Mouse (Mus musculus) thymus, postnatal 36 days (tissue): ENCODE results near the gene Nme7.
A peak's percentile ranks its signal among the peaks of the same experiment; 100 is the strongest.

ENCODE experiments used
- DNase-seq, 2 experiments: peaks; one replicate each; pipeline ENCODE4 v3.0.0; 2022; ENCODE audit warnings: mixed read lengths in 2 of 2

The Nme7 gene

DNA sequence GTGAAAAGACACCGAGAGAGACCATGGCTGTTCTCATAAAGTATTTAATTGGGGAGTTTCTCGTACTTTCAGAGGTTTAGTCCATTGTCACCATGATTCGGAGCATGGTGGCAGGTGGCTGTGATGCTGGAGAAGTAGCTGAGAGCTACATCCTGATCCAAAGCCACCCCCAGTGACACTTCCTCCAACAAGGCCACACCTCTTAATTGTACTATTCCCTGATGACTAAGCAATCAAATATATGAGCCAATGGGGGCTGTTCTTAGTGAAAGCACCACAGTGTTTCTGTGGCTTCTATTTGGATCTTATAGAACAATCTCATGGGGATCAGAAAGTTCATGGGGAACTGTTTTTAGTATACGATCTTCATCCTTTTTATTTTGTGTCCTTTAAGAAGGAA lies 85.8 kb downstream of the Nme7 start:
- no peak for DNase-seq

DNA sequence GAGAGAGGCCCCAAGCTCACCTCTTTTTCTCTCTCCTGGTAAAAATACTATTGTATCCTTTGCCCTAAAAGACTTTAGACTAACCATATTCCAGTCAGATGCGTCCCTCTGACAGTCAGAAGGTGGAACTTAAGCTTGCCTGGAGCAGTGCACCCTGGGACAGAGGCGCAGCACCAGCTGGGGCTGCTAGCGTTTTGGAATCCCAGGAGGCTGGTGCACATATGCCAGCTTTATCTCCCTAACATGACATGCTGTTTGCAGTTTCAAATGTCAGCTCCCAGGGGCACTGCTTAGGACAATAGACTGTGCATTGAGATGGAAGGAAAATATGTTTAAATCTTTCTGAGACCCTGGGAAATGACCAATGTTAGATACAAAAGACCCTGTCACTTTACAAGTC lies 88.3 kb downstream of the Nme7 start:
- no peak for DNase-seq

DNA sequence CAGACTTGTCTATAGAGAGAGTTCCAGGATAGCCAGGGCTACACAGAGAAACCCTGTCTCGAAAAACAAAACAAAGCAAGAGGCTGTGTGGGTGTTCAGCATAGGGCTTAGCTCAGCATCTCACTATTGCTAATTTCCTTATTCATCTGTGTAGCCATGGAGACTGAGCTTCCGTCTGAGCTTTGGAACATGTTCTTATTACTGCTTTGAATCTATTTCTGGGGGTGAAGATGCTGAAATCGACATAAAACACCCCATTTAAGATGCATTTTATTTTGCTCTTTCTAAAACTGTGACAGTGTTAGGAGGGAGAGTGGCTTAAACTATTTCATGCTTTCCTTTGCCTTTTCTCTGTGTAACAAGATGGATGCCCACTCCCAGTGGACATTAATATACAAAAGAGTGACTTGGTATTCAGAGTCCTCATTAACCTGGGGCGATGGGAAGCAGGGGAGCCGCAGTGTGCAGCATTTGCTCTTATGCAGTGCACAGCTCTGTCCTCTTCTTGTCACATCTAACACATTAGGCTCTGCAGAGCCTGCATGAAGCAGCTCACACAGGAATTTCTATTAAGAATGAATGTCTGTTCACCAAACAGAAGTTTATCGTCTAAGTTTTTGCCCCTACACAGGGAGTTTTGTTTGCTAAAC lies 91.3 kb downstream of the Nme7 start:
- no peak for DNase-seq

DNA sequence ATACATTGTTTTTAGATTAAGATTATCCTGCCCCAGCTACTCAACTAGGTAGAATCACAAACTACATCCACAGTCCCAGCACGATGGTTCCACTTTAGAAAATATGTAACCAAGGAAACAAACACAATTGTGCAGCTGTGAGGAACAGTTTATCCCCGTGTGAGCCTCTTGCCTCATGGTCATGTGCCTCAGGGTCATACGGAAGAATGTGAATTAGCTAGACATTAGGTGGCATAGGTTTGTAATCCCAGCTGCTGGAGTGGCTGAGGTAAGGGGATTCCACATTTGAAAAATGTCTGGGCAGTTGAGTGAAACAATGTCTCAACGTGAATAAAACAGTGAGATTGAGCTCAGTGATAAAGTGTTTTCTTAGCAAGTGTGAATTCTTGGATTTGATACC lies 93.8 kb downstream of the Nme7 start:
- DNase-seq: no peak

DNA sequence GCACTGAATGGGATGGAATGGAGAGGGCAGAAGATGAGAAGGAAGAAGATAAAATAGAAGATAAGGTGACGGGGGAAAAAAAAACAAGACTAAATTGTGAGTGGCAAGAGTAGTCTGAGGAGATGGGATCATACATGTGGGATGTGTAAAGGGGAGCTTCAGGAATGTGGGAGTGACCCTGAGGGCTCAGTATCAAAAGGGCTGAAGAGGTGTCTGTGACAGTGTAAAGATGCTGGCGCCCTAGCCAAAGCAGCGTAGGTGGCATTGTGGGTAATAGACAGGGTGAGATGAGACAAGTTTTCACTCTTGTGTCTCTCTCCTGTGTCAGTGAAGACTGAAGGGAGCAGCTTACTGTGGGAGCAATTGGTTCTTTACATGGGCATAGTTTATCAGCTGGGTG lies 95.7 kb downstream of the Nme7 start:
- DNase-seq: no peak

DNA sequence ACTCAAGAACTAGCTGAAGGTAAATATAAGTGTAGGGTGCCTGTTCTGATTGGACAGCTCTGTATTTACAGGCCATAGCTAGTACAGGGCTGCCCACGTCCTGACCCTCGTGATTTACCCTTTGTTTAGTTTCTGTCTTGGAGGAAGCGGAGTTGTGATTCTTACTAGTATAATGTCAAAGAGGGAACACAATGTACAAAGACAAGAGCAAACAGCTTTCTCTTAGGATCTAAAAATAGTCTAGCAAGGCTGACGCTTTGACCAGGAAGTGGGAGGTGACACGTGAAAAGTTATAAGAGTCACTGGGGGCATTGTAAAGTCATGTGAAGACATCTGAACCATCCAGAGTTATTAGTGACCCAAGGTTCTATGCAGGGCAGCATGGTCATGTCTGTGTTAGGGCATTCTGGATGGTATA lies 101.5 kb downstream of the Nme7 start:
- no peak for DNase-seq

DNA sequence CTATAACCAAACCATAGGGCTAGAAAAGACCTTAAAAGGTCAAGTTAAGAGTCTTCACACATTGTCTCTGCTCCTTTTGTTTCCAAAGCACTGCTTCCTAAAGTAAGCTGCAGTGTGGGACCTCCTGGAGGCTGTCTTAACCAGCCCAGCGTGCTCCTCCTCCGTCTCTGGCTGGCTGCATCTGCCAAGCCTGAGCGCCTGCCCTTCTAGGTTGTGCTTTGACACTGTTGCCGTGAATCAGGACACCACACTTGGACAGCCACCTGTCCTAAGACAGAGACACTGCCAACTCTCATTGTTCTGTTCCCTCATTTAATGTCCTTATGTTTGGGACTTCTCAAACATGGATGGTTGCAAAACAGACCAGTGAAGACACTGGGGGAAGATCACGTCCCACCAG lies 102.6 kb downstream of the Nme7 start:
- no peak for DNase-seq

DNA sequence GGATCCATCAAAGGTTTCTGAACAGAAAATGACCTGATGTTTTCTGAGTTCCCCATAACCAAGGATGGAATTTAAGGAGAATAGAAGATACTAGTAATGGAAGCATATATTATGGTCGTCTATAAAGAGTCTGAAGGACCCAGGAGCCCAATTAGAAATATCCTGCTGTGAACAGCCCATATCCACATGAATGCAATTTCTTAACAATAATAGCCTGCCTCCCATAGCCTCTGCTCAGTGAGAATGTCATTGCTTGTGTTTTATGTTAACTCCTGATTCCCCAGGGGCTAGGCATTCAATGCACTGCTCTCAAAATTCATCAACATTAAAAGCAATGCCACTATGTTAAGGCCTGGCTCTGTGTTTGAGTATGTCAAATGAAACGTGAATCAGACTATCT lies 104.7 kb downstream of the Nme7 start:
- DNase-seq: no peak

DNA sequence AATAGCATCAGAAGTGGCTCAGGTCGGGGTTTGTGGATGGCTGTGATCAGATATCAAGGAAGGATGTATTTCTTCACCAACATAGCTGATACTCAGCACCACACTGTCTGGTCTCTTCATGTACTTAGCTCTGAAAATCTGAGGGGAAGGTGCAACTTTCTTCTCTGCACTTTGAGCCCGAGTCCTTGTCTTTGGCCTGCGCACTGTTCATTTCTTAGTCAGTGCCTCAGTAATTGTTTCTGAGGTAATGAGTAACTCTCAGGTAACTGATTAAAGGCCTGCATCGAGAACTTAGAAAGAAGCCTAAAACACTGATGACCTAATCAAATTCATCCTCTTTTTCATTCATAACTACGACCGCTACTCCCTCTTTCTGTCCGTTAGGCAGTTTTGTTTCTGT lies 107.4 kb downstream of the Nme7 start:
- no peak for DNase-seq

DNA sequence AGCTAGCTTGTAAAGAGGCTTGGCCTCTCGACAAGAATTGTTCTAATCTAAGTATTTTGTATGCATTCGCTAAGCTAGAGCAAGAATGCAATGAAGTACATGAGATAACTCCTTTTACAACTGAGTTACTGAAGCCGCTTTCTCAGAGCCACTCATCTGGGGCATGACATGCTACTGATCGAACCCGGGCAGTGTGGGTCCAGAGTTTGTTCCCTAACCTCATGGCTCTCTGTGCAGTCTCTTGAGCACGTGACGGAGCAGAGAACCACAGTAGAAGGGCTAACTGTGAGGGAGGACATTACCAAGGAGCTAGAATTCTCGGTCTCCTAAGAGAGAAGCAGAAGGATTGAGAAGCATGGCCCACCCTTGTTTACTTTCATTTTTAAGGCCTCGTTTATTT lies 109.0 kb downstream of the Nme7 start:
- no peak for DNase-seq

DNA sequence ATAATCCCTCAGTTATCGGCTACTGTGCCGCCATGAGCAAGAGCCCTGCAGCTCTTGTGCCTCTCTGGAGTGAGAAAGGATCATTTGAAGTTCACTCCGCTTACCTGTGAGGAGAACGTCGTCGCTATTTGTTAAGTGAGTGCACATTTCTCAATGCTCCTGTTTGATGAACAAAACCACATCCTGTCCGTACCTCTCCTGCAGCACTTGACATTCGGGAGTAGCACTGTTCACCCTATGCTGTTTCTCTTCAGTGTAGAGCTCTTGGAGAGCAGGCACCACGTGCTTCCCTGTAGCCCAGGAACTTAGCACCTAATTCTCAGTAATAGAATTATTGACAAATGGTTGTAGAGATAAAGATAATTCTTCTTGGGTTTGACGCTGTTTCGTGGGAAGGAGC lies 109.7 kb downstream of the Nme7 start:
- peak in 1 of 2 experiments; percentile 8 for DNase-seq

DNA sequence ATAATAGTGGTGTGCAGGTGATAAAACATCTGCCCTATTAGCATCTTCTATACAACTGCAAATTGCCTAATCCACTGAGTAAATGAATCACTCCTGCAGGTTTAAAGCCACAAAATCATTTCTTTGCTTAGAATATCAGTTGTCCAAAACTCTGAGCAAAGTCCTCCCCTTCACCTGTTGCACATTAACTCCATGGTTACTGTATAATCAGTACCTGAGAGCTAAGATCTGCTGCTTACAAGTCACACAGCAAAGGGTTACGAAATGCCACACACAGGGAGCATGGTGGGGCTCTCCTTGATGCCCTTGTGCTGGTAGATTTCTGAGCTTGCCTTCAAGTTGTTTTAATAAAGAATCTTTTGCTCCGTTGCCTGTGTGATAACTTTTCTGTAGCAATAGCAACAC lies 111.4 kb downstream of the Nme7 start:
- no peak for DNase-seq

DNA sequence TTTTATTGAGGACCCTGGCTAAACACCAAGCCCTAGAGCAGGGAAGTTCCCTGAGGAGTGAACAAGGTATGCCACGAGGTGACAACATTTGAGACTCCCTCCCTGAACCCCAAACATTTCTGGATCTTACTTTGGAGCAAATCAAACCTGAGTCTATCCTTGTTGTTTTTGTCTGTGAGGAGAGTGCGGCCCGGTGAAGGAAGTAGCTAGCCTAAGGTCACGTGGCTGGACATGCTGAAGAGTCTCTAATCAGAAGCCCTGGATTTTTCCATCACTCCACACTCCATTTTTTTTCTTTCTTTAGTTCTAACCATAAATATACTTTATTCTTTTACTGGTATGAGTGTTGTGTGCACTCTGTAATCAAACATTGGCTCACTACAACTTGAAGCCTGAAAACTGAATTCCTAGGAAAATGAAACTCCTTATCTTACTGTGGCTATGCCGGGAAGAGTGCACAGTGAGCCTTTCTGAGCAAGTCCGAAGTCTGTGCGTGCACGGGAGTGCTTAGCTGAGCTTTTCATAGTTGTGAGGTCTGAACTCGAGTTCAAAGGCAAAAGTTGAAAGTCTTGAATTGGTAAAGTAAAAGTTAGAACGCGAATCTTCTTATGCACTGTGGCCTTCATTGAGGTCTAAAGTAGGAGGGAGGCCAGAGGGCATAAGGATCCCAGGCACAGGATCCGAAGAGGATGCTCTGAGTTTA lies 112.9 kb downstream of the Nme7 start:
- DNase-seq: no peak

DNA sequence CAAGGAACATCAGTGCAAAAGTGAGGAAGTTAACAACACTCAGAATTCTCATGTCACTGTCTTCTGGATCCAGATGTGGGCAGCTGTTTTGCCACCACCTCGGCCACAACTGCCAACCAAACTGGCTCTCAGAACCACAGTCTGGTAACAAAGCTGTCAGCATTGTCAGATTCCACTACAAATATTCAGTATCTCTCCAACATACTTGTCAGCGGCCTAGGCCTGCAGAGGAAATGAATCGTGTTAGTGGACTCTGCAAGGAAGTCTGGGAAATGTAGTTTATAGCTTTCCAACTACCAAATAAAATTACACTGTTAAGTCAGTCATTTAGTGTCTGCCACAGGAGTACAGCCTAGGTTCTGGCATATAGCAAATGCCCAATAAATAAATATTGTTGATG lies 113.7 kb downstream of the Nme7 start:
- no peak for DNase-seq

DNA sequence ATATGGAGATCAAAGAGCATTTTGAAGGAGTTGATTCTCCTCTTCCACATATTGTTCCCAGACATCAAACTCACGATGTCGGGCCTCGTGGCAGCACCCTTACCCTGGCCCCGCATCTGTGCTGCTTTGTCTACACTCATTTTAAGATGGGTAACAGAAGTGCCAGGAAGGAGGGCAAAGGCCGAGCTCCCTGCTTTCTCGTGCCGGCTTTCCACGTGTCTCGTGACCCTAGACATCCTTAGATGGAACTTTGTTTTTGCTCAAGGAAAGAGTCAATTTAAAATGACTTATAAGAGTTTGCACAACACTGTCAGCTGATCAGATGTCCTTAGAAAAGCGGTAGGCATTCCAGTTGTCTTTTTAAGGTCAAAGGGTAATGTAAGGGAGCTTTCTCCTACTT lies 114.4 kb downstream of the Nme7 start:
- no peak for DNase-seq

DNA sequence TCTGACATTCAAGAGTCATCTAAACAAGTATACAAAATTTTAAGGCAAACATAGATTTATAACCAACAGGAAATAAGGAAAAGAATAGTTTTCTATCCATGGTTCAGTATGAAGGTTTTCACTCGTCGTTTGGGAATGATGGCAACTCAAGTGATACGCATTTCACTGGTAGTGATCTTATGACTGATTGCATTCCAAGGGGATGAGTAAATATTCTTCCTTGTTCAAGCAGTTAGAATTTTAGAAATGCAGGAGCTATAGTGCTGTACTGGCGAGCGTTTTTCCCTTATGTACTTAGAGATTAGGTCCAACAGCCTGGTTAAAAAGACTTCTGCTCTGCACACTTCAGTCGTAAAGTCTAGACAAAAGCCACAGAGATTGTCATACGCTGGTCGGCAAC lies 115.5 kb downstream of the Nme7 start:
- DNase-seq: no peak

DNA sequence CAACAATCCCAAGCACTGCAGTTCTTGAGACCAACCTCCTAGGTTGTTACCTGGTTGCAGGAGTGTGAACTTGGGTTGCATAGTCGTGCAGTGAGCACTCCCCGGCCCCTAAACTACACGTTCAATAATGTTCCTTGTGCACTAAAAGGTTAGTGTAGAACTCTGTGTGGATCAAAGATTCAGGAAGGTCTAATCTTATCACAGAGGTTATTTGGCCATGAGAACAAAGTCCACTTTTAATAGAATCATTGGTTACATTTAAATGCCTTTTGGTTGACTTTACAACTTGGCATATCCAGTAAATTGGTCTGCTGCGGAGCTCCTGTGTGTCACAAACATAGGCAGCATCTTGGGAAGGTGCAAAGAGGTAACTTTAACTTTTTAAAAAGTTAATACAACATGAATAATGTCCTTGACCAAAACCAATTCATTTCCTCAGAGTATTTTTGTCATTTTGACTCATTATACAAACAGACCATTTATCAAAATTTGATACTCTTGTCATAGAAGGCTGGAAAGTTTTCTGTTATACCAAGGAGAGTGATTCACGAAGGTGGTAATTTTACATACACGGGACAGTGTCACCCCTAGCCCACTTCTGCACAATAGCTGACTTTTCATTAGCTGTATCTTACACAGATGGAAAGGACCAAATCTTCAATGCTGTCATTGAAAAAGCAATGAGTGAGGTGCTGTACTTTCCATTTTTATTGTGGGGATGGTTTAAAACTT lies 116.9 kb downstream of the Nme7 start:
- no peak for DNase-seq

DNA sequence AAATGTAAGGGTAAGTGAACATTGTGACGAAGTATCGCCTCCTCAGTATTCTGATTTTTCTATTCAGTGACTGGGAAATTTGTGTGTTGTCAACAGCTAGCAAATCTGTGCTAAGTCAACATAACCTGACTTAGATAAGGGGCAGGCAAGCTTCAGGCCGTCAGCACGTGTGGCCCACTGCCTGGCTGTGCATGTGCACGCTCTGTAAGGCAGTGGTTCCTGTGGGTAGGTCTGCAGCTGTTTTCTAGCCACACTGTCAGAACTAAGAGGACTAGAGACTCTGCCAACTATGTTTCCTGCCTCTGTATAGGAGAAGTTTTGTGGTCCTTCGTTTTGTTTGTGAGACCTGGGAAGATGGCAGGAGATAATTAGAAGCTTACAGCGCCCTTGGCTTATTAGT lies 122.3 kb downstream of the Nme7 start:
- DNase-seq: peak; percentile 33 to 65

DNA sequence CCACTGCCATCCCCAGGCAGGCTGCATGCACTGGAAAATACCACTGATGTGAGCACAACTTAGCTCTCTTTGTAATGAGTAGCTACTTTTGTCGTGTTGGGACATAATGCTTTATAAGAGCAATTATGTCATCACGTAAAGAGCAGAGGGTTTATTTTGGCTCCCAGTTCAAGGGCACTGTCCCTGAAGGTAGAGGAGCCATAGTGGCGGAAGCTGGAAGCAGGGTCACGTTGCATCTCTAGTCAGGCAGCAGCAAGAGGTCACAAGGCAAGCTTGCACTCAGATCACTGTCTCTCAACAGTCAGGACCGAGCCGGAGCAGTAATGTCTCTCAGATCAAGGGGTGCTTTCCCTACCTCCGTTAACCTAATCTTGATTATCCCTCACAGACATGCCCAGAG lies 123.9 kb downstream of the Nme7 start:
- no peak for DNase-seq

DNA sequence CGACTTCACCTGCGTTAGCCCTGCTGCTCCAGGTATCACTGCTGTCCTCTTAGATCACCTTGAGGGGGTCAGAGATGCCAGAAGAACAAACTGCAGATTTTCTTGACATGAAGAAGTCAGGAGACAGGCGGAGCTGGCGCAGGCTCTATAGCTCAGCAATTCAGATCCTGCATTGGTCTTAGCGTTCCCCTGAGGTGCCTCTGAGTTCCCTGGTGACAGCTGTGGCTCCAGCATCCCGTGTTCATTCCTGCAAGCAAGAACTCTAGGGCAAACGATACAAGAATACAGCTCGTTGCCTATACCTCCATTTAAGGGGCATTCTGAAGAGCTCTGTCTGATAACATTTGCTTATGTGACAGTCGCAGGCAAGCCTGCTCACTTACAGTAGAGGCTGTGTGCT lies 124.7 kb downstream of the Nme7 start:
- DNase-seq: no peak

DNA sequence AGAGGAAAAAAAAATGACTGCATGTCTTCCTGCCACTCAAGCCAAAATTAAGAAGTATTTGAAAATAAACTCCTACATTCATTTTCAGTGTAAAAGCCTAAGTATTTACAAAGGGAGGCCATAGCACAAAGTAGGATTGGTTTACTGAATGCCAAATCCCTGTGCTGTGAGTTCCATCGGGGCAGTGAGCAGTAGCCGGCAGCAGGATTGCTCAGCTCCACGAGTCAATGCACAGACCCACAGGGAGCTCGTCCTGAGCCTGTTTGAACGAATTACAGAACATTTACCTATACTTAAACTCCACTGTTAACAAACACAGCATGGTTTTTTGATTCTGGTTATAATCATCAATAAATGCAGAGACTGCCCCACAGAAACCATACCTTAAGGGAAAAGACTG lies 128.7 kb downstream of the Nme7 start:
- no peak for DNase-seq

DNA sequence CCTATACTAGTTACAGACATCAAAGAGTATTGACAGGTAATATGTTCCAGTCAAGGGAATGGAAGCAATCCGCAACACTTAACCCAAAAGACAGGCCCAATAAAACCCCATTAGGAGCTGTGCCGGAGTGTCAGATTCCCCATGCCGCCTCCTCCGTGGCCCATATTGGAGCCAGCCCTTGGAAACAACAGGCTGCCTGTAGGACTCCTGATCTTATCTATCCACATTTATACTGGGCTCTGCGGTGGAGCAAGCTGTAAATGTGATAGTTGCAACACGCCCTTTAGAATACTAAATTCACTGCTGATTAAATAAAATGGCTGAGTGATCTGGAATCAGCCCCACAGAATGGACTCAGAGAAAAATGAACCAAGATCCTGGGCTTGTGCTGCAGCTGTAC lies 130.1 kb downstream of the Nme7 start:
- DNase-seq: no peak

DNA sequence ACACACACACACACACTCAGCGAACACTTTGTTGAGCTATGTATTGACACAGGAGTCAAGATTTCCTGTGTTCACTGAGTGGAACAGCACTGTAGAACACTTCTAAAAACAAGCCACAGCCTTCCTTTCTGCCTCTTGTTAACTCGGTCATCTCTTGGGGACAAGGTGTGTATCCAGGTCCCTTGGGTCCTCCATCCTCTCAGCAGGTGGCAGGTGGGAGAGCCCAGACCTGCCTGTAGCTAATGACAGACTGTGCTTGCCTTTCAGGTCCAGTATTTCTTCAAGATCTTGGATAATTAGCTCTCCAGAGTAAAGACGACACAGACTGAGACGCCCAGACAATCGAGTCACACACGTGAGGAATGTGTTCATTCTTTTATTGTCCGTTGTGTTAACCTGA lies 132.8 kb downstream of the Nme7 start:
- DNase-seq: no peak

DNA sequence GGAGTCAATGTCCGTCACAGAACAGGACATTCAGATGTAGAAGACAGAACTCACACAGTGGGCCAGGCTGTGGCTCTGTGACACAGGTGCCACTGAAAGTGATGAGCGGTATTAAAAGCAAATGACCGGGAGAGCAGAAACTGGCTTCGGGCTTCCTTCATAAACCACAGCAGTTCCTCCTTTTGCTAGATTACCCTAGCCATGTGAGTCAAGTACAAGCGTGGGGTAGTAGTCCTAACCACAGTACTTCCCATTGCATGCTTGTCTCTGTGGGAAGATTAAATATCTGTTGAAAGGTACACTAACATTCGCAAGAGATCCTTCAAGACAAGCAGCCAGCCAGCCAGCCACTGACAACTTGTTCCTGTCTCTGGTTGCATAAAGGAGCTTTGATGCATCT lies 136.3 kb downstream of the Nme7 start:
- no peak for DNase-seq
